Mouse (Mus musculus) lung, adult 2 months (tissue): ENCODE data around the gene Tbx1. TPM values are rescaled to one million over a fixed set of nuclear protein-coding genes. Genes with fewer than 3 reads are reported as not detected.
A peak's percentile ranks its signal among the peaks of the same experiment; 100 is the strongest.

Experiments used
- DNase-seq: peaks from one replicate; pipeline ENCODE4 v3.0.0; 2022
- H3K4me1 ChIP-seq: fragments of 200-500 bp; 2 replicates; pipeline ENCODE4 v1.6.1; 2011; ENCODE audit warnings: low read length; ENCODE audit not compliant: control insufficient read depth, insufficient read depth
- H3K4me3 ChIP-seq: fragments of 200-500 bp; replicated peaks from 2 replicates; pipeline ENCODE3; 2011; ENCODE audit warnings: low read depth, mild to moderate bottlenecking, control low read depth, low read length; ENCODE audit errors: extremely low read depth
- CTCF ChIP-seq: fragments of 200-500 bp; IDR thresholded peaks from 2 replicates; pipeline ENCODE4 v1.5.1; 2011; ENCODE audit warnings: mild to moderate bottlenecking, low read length, control low read depth; ENCODE audit not compliant: insufficient read depth
- POLR2A ChIP-seq: fragments of 200-500 bp; IDR thresholded peaks from 2 replicates; pipeline ENCODE4 v1.6.1; 2011; ENCODE audit warnings: low read depth, mild to moderate bottlenecking, control low read depth, low read length, borderline replicate concordance; ENCODE audit errors: extremely low read depth
- WGBS: fragments of 180-500 bp; shearing (Covaris S2); methylation state at CpG from one replicate; pipeline ENCODE4 v1.1.7; 2018; 5-methylcytosine and 5-hydroxymethylcytosine counted together
- polyA plus RNA-seq: library from polyadenylated mRNA; depleted of rRNA; stranded (reverse); fragments of >200 nt; gene quantifications from 2 replicates; pipeline ENCODE4 v1.2.3, GENCODE M21; 2012

The Tbx1 gene
- polyA plus RNA-seq, 1 experiment = 32.5 TPM

DNA sequence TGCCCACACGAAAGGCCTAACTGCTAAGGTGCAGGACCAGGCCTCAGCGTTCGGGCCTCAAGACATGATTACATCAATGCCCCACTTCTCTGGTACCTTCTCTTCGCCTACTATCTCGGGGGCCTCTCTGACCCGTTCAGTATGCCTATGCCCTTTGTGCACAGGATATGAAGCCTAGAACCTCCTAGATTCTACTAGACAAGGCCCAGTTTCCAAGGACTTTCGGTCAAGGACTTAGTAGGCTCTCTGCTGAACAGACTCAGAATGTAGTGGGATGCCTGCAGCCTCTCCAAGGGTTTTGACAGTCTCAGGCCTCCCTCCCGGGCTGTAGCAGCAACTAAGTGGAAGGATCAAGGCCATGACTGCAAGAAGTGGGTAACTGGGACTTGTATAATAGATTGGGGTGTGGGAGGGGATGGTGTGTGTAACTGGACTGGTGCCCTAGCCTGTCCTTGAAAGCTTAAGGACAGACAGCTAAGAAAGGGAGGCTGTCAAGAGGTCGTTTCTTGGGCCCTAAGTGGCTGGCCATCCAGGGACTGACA lies 1.3 kb downstream of the Tbx1 start:
- DNase-seq = no peak
- Histone ChIP-seq H3K4me1 (no peaks in the 10 kb centered on the region), H3K4me3 (no peak overlapping the region)
- 72% methylated on average over 9 of the region's 9 CpGs for WGBS
- TF ChIP-seq CTCF (no peak), POLR2A (no peak)

DNA sequence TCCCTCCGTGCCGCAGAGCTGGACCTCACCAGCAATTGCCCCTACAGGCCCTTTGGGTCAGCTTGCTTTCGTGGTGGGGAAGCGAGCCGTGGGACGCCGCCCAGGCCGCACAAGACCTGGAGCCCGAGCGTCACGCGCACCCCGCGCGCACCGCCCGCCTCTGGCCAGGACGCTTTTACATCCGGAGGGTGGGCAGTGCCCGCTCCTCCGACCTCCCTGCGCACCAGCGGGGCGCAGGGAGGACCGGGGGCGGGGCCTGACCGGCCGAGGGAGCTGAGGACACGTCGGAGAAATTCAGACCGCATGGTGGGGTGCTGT lies 1.8 kb downstream of the Tbx1 start:
- no peak for DNase-seq
- WGBS = 27% methylated on average over 31 of the region's 31 CpGs
- no peak for TF ChIP-seq CTCF
- no peak for TF ChIP-seq POLR2A
- H3K4me1 ChIP-seq = no peaks in the 10 kb centered on the region
- H3K4me3 ChIP-seq = no peak overlapping the region

DNA sequence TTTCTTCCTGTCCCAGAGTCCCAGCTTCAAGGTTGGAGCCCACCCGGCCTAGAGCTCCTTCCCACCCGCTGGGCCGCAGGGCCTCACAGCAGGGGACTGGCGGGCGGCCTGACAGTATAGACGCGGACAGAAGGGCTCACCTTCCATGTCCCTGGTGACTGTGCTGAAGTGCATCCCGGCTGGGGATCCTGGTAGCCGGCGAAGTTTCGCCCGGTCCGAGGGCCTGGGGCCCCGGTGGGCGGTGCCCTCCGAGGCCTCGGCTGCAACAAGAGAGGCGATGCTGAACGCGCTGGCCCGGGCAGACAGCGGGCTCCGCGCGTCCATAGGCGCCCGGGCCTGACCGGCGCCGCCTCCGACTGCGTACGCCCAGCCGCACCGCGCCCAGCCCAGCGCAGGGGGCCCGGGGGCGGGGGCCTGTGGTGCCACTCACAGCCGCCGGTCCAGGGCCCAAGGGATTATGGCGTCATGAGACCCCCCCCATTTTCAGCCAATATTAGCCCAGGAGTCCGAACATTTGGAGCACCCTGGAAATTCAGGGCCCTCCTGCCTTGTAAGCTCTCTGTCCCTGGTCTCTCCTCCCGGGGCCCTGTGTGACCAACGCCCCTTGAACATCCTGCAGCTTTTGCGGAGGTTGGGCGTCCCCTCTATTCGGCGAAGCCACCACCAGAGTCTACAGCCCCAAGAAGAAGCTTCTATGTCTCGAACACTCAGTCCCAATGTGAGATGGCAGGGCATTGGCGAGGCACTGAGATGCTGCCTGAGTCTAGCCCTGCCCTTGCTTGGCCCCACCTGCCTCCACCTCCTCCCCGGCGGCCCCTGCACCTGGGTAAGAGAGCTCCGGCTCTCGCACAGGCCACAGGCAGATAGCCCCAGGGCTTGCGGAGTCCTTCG lies 2.4 kb downstream of the Tbx1 start:
- no peak for TF ChIP-seq POLR2A
- TF ChIP-seq CTCF = no peak
- H3K4me3 ChIP-seq = peak overlapping the region; percentile 19
- DNase-seq = no peak
- 11% methylated on average over 57 of the region's 57 CpGs for WGBS
- no peaks in the 10 kb centered on the region for H3K4me1 ChIP-seq

DNA sequence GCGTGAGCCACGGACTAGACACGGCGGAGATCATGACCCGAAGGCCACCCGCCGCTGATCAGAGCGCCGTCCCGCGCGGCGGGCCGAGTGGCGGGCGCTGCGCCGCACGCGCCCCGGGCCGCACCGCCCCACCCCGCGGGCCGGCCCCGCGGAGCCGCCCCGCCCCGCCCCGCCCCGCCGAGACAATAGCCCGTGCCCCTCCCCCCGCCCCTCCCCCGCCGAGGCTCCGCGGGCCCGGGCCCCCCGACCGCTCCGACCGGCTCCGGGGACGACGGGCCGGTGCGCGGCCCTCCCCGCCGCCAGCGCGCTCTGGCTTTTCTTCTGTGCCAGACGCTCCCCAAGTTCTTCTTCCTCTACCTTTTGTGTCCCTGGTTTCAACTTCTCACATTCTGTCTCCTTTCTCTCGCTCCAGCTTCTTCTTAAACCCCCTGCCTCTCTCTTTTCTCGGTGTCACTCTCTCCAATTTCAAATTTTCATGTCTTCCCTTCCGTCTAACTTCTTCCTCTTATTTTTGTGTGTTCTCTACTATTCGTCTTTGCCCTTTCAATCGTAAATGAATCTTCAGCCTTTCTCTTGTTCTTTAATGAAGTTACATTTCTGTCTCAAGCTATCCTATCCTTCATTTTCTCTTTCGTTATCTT lies 3.4 kb downstream of the Tbx1 start:
- TF ChIP-seq POLR2A (peak; percentile 21; the same call in 1 of the 2 replicates), CTCF (no peak)
- no peak for DNase-seq
- peak overlapping the region; percentile 60 for H3K4me3 ChIP-seq
- H3K4me1 ChIP-seq = no peaks in the 10 kb centered on the region
- 6% methylated on average over 37 of the region's 62 CpGs for WGBS

DNA sequence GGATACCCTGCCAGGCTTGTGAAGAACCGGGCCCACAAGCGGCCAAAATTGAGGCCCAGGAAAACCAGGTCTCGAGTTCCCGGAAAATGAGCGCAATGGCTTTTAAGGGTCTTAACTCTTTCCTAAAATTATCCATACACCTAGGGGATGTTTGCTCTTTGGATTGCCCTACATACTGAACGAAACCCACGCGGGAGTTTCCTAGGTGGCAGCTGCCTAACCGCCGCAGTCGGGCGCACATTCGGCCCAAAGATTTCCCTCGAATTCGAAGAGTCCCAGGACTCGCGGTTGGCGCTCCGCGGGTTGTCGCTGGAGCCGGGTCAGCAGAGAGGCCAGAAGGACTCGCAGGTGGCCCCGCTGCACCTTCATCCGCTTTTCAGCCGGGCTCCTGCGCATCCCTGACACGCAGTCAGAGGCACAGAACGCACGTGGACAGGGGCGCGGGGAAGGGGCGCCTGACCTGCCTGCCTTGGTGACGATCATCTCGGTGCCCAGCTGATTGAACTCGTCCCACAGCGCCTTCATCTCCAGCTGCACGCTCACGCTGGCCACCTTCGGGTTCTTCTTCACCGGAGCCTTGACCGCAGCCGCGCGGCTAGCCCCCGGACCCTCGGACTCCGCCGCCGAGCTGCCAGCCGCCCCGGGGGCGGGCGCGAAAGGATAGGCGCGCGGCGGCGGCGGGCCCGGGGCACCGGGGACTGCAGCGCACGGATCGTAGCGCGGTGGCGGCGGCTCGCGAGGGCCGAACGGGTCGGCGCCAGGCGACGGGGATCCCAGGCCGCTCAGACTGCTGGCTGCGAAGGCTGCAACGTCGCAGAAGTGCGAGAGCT lies 4.2 kb downstream of the Tbx1 start:
- no peak for TF ChIP-seq CTCF
- no peak for TF ChIP-seq POLR2A
- WGBS = 10% methylated on average over 83 of the region's 83 CpGs
- Histone ChIP-seq H3K4me3 (peak overlapping the region; percentile 60), H3K4me1 (peaks cover 2% of the 10 kb centered on the region)
- no peak for DNase-seq

DNA sequence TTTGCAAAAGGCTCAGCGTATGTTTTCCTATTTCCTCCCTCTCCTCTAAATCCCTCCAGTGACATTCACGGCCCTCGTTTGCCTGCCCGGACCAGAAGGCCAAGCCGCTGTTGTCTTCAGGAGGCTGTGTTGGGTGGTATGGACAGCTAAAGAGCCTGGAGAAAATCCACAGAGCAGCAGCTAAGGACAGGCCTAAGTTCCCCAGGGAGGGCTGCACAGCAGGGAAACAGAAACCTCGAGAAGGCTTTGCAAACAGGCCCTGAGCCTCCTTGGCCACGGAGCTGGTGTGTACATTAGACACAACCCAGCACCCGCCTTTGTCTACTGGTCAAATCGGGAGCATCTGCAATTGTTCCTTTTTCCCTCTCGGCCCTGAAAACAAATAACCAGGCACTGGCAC lies 4.8 kb downstream of the Tbx1 start:
- TF ChIP-seq POLR2A (no peak), CTCF (no peak)
- H3K4me1 ChIP-seq = peaks cover 3% of the 10 kb centered on the region
- DNase-seq = no peak
- peak overlapping the region; percentile 4 for H3K4me3 ChIP-seq
- WGBS = 53% methylated on average over 10 of the region's 10 CpGs

DNA sequence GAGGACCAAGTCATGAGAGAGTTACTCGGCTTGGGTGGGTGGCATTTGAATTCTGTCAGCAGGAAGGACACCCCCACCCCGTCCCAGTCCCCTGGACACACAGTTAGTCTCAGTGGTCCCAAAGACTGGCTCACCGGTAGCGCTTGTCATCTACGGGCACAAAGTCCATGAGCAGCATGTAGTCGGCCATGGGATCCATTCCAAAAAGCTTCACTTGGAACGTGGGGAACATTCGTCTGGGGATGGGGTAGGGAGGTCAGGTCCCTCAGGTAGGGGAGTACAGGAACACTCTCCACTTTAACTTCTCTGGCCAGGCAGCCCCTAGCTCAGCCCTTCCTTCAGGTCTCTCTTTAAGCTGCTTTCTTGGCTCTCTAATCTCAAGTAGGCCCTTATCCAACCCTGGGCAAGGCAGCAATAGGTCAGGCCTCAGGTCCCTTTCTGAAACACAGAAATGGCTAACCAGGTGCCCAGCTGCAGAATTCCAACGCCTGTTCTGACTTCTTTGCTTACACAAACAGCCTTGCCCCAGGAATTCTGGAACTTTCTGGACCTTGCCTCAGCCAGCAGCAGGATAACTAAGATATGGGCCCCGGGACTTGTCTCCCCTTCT lies 5.5 kb downstream of the Tbx1 start:
- Histone ChIP-seq H3K4me3 (no peak overlapping the region), H3K4me1 (peaks cover 3% of the 10 kb centered on the region)
- WGBS = 76% methylated on average over 10 of the region's 10 CpGs
- DNase-seq = no peak
- TF ChIP-seq POLR2A (no peak), CTCF (no peak)

DNA sequence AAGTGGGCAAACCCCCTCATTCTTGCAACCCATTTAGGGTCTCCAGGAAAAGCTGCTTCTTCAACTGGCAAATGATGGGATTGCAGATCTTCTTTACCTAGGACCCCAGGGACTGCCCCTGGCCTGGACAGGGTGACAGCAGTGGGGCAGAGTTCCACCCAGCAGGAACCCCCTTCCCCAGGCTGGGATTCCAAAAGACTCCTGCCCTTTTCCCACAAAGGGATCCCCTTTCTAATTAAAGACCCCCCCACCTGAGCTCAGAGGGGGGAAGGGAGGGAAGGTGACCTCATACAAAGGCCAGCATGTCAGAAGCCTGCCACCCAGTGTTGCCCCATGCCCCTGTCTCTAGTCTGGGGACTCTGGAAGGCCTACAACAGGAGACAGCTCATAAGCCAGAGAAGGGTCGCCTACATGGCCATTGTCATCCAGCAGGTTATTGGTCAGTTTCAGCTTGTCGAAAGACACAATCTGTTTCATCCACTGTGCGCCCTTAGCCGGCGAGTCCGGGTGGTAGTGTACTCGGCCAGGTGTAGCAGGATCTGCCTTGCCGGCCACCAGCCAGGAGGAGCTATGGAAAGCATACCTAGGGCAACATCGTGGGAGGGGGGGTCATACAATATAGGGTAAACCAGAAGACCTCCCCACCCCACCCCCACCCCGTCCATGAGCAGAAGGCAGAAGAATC lies 6.7 kb downstream of the Tbx1 start:
- whole genome bisulfite sequencing = 77% methylated on average over 10 of the region's 10 CpGs
- TF ChIP-seq POLR2A (no peak), CTCF (no peak)
- peaks cover 3% of the 10 kb centered on the region for H3K4me1 ChIP-seq
- H3K4me3 ChIP-seq = no peak overlapping the region
- DNase-seq = no peak
